In the genomic region with DNA sequence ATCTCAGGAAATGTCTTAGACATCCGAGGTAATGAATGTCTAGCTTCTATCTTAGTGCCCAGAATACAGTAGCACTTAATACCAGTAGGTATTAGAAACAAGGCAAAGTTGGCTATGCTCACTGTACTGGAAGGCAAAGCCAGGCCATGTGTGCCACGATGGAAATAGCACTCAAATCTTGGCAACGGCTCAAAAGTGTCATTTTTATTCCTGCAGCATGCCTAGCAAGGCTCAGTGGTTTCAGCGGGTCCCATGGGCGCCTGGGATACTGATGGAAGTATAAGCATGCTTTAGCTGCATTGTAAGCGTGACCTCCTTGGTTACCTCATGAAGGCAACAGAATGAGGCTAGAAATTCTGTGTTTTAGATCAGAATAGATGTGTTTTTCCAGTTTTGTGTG, we compare ENCODE assay signal across 24 mouse cellular contexts. TPM values are rescaled to one million over a fixed set of nuclear protein-coding genes. Genes with fewer than 3 reads are reported as not detected.
DNase-seq lines count a peak whose midpoint lies in the region; ATAC-seq lines count a peak whose summit lies in the region.
"Had no signal": no experiment of that assay in that cellular context is flagged by ENCODE, and none has a peak within 500 bp of the region (broad histone marks: within the 10 kb centered on the region; RNA-seq: fewer than 3 reads in every experiment).

No protein-coding gene starts in this region.

- no peaks in the 10 kb centered on the region for H3K4me1 ChIP-seq in heart, embryonic 10.5 days
- peaks cover 7% of the 10 kb centered on the region for H3K4me1 ChIP-seq in hindbrain, embryonic 13.5 days (replicated peaks)
- H3K4me1 ChIP-seq: heart, embryonic 15.5 days; megakaryocyte, embryonic 14.5 days; stomach, embryonic 15.5 days had no signal

- DNase-seq in cerebellum, adult 11-12 months: peak; percentile 39
- no peak for DNase-seq in cerebellum, postnatal 4 days (ENCODE audit: low spot score in 2 of 2)
- peak; percentile 20 for DNase-seq in heart, postnatal 4 days
- no peak for DNase-seq in heart, embryonic 10.5 days (ENCODE audit: low spot score)
- peak; percentile 7 for DNase-seq in adipocyte (ENCODE audit: low spot score)
- peak; percentile 48 to 69 for DNase-seq in cerebellum, postnatal 14 days
- DNase-seq in thymus, postnatal 36 days: no peak
- DNase-seq: embryo, embryonic 11 days; gastrocnemius, postnatal 25 days; kidney, adult 8-10 months; kidney, postnatal 4 days; right cerebral cortex, adult 18-20 months; spleen, adult 18-20 months had no signal

- H3K36me3 ChIP-seq in heart, embryonic 10.5 days: no peaks in the 10 kb centered on the region
- no peaks in the 10 kb centered on the region for H3K36me3 ChIP-seq in hindbrain, embryonic 13.5 days
- H3K36me3 ChIP-seq: heart, embryonic 15.5 days; stomach, embryonic 15.5 days had no signal

- no peak overlapping the region for H3K4me3 ChIP-seq in heart, embryonic 10.5 days
- no peak overlapping the region for H3K4me3 ChIP-seq in hindbrain, embryonic 13.5 days
- H3K4me3 ChIP-seq: heart, embryonic 15.5 days; megakaryocyte, embryonic 14.5 days; myocyte; stomach, embryonic 15.5 days had no signal

- no peak for ATAC-seq in hindbrain, embryonic 13.5 days (ENCODE audit: low FRiP score)
- ATAC-seq: forebrain, embryonic 16.5 days had no signal

- no peak overlapping the region for H3K4me2 ChIP-seq in hindbrain, embryonic 13.5 days
- H3K4me2 ChIP-seq: heart, embryonic 15.5 days; liver, embryonic 11.5 days; stomach, embryonic 15.5 days had no signal

- WGBS in heart, embryonic 10.5 days: 63% methylated on average over 6 of the region's 6 CpGs
- 65% methylated on average over 6 of the region's 6 CpGs for WGBS in hindbrain, embryonic 13.5 days

- H3K27me3 ChIP-seq in heart, embryonic 10.5 days (ENCODE audit: insufficient read depth, poor library complexity, severe bottlenecking): no peaks in the 10 kb centered on the region
- H3K27me3 ChIP-seq in hindbrain, embryonic 13.5 days: no peaks in the 10 kb centered on the region
- H3K27me3 ChIP-seq: heart, embryonic 15.5 days; stomach, embryonic 15.5 days had no signal

- no peak overlapping the region for H3K9ac ChIP-seq in hindbrain, embryonic 13.5 days
- H3K9ac ChIP-seq: heart, embryonic 15.5 days; stomach, embryonic 15.5 days had no signal

- no peak overlapping the region for H3K27ac ChIP-seq in heart, embryonic 10.5 days
- H3K27ac ChIP-seq in hindbrain, embryonic 13.5 days: no peak overlapping the region
- H3K27ac ChIP-seq: heart, embryonic 15.5 days; stomach, embryonic 15.5 days had no signal

- no peaks in the 10 kb centered on the region for H3K9me3 ChIP-seq in heart, embryonic 10.5 days
- no peaks in the 10 kb centered on the region for H3K9me3 ChIP-seq in hindbrain, embryonic 13.5 days
- H3K9me3 ChIP-seq: heart, embryonic 15.5 days; stomach, embryonic 15.5 days had no signal

RNA-seq across cellular contexts. Expression of gene Rpgr, which starts 2.6 kb away (rescaled TPM):
- 1 to 10 TPM; 7.1 to 8.4 TPM for total RNA-seq in heart, postnatal 4 days (2021)
- polyA plus RNA-seq in heart, embryonic 10.5 days (2016; fragmentation: Nextera tagmentation; extraction: Ambion mirVana): 13.5 and 14.3 TPM in 2 replicates
- polyA plus RNA-seq in hindbrain, embryonic 13.5 days (2015; fragmentation: Nextera tagmentation; extraction: Ambion mirVana): 45.0 and 45.6 TPM in 2 replicates

RNA-seq across cellular contexts. Expression of gene Otc, which starts 32.8 kb away (rescaled TPM):
- not detected for total RNA-seq in heart, postnatal 4 days (2021)
- 1.5 TPM in 1 of 2 replicates, not detected in the other for polyA plus RNA-seq in heart, embryonic 10.5 days (2016; fragmentation: Nextera tagmentation; extraction: Ambion mirVana)
- 0.09 TPM in 1 of 2 replicates, not detected in the other for polyA plus RNA-seq in hindbrain, embryonic 13.5 days (2015; fragmentation: Nextera tagmentation; extraction: Ambion mirVana)
- total RNA-seq: gastrocnemius, postnatal 25 days; layer of hippocampus, postnatal 25 days; left cerebral cortex, postnatal 36 days; neutrophil, adult 5-6 weeks had no signal
- polyA plus RNA-seq: forebrain, embryonic 16.5 days; heart, embryonic 15.5 days; myocyte; thymus, postnatal 0 days had no signal

Comparison
In these comparisons a context has a peak if more than half of its experiments do, and no peak if none do; other contexts are left out.
1. DNase-seq: peak in cerebellum, adult 11-12 months (single experiment), heart, postnatal 4 days (single experiment), adipocyte (single experiment) and cerebellum, postnatal 14 days (2 of 2); none in cerebellum, postnatal 4 days (0 of 2), heart, embryonic 10.5 days (single experiment) and thymus, postnatal 36 days (0 of 2).